Mouse (Mus musculus) adrenal gland, adult 2 months (tissue): ENCODE measurements around the gene Csnk2b. TPM values are rescaled to one million over a fixed set of nuclear protein-coding genes. Genes with fewer than 3 reads are reported as not detected.
"Not testable (repeated sequence)": the region's sequence is repeated elsewhere in the genome, so short reads cannot be mapped to it uniquely, and the experiment has no call there.

Experiments used
- DNase-seq: peaks from one replicate; pipeline ENCODE4 v3.0.0; 2021
- polyA plus RNA-seq: library from polyadenylated mRNA; depleted of rRNA; stranded (reverse); fragments of >200 nt; gene quantifications from 2 replicates; pipeline ENCODE4 v1.2.3, GENCODE M21; 2012
- total RNA-seq, 2 experiments: library from RNA; stranded (reverse); gene quantifications; 2 replicates each; pipeline ENCODE4 v1.2.3; 2021

Gene Csnk2b
- total and polyA plus RNA-seq, 3 experiments: 212 to 360 (median 337) TPM

GRCm38 (mm10) chr17:35153077-35153476, 31.2 kb upstream of the Csnk2b start:
- DNase-seq: no peak

GRCm38 (mm10) chr17:35152121-35152520, 30.3 kb upstream of the Csnk2b start:
- no peak for DNase-seq

- DNase-seq: no peak
Measured at GRCm38 (mm10) chr17:35147922-35148639, 26.2 kb upstream of the Csnk2b start.

- DNase-seq: no peak
Measured at GRCm38 (mm10) chr17:35147348-35147747, 25.5 kb upstream of the Csnk2b start.

- no peak for DNase-seq
Measured at GRCm38 (mm10) chr17:35146139-35146538, 24.3 kb upstream of the Csnk2b start.

GRCm38 (mm10) chr17:35141971-35142370, 20.1 kb upstream of the Csnk2b start:
- DNase-seq: peak; percentile 94

- peak; percentile 50 for DNase-seq
Measured at GRCm38 (mm10) chr17:35140490-35140996, 18.7 kb upstream of the Csnk2b start.

- peak; percentile 63 for DNase-seq
Measured at GRCm38 (mm10) chr17:35139269-35139668, 17.4 kb upstream of the Csnk2b start.

- DNase-seq: no peak
Measured at GRCm38 (mm10) chr17:35135591-35136320, 13.9 kb upstream of the Csnk2b start.

- peak; percentile 95 for DNase-seq
Measured at GRCm38 (mm10) chr17:35134801-35135590, 13.1 kb upstream of the Csnk2b start, which contains the start of gene Bag6. Gene Bag6, plus strand, starts transcription at chr17:35135178.

GRCm38 (mm10) chr17:35133517-35133916, 11.7 kb upstream of the Csnk2b start:
- DNase-seq: no peak

- DNase-seq: no peak
Measured at GRCm38 (mm10) chr17:35132174-35132560, 10.3 kb upstream of the Csnk2b start.

- no peak for DNase-seq
Measured at GRCm38 (mm10) chr17:35131500-35132173, 9.8 kb upstream of the Csnk2b start, which contains the start of gene Apom. Gene Apom, minus strand, starts transcription at chr17:35132050.

- no peak for DNase-seq
Measured at GRCm38 (mm10) chr17:35131038-35131437, 9.2 kb upstream of the Csnk2b start.

- DNase-seq: no peak
Measured at GRCm38 (mm10) chr17:35128996-35129395, 7.1 kb upstream of the Csnk2b start.

GRCm38 (mm10) chr17:35127017-35127416, 5.2 kb upstream of the Csnk2b start:
- DNase-seq: no peak

- peak; percentile 90 for DNase-seq
Measured at GRCm38 (mm10) chr17:35126206-35126611, 4.4 kb upstream of the Csnk2b start, which contains the start of gene D17H6S53E. Gene D17H6S53E, plus strand, starts transcription at chr17:35126373.

GRCm38 (mm10) chr17:35125578-35125977, 3.7 kb upstream of the Csnk2b start:
- DNase-seq: no peak

- no peak for DNase-seq
Measured at GRCm38 (mm10) chr17:35125081-35125480, 3.2 kb upstream of the Csnk2b start.

- not testable (repeated sequence) for DNase-seq
Measured at GRCm38 (mm10) chr17:35124261-35124896, 2.5 kb upstream of the Csnk2b start.

GRCm38 (mm10) chr17:35123287-35123686, 1.4 kb upstream of the Csnk2b start:
- DNase-seq: not testable (repeated sequence)
